Mouse (Mus musculus) c-Kit-positive CD71-positive TER-119-negative erythroid progenitor cells, embryonic 14.5 days (primary cell): ENCODE results near the gene Guca1b.

Experiments used
- DNase-seq: peaks from one replicate; pipeline ENCODE4 v3.0.0-alpha.2; 2013; ENCODE audit warnings: low read depth

Guca1b gene

DNA sequence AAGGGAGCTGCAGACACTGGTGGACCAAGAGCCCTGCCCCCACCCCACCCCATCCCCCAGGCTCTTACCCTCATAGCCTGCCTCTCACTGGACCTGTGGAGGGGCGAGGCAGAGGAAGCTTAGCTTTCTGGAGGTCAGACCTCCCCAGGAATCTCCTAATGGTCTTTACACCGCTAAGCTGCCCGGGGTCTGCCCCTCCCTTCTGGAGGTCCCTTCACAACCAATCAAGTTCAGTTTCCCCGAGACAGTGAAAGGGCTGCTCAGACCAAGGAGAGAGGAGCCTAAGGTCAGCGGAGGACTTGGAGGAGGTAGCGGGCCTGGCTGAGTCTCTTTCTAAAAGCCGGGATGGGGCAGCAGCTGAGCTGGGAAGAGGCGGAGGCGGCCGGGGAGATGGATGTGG lies at the start of gene Guca1b:
Gene Guca1b, plus strand, starts transcription at position 249 of the 400 bp plus-strand sequence.
- DNase-seq, result no peak

DNA sequence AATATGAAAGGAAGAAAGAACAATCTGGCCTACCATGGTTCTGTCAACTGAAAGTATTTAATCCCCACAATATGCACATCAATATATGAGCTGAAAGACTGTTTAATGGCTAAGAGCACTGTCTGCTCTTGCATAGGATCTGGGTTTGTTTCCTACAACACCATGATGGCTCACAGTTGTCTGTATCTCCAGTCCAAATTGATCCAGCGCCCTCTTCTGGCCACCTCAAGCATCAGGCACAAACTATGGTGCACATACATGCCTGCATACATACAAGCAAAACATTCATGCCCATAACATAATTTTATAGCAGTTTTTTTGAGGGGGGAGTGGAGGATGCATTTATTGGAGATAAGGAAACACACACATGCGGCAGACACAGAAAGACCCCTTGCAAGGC lies 42.1 kb upstream of the Guca1b start:
- no peak for DNase-seq

DNA sequence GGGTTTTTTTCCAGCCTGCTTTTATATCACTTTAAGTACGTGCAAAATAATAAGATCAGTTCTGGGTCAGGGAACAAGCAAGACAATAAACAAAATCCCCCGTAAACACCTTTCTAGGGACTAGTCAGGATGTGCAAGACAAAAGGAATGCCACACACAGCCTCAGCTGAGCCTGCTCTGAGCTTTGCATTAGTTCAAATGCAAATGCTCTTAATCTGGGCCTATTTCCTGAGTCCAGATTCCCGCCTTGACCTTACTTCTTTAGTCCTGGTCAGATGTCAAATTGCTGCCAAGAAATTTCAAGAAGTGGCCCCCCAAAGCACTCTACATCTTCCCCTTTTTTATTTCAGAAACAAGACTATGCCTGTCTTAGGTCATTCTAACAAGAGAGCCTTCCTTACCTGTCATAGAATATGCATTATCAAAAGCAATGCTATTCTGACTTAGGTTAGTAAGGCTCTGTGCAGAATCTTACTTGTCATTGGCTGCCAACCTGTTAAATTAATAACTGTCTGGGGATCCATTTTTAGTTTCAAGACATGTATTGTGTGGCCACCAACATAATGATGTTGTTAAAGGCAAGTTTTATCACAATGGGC lies 35.4 kb upstream of the Guca1b start:
- DNase-seq, result no peak

DNA sequence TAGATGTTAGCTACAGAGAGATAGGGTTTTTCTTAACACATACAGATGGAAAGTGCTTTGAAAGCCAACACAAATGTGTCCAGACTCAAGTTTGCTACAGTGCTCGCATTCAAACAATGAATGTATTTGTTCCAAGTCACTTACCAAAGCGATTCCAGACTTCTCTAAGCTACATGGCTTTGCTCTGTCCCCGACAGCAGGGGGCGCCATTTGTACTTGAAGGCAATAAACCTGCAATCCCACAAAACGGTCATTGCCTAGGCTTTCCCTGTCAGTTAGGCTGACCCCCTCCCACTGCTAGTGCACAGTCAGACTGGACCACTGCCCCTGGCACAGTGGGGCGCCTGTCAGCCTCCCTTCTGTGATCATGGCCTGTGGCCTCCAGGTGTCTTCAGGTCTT lies 25.2 kb upstream of the Guca1b start:
- DNase-seq, result peak; percentile 44

DNA sequence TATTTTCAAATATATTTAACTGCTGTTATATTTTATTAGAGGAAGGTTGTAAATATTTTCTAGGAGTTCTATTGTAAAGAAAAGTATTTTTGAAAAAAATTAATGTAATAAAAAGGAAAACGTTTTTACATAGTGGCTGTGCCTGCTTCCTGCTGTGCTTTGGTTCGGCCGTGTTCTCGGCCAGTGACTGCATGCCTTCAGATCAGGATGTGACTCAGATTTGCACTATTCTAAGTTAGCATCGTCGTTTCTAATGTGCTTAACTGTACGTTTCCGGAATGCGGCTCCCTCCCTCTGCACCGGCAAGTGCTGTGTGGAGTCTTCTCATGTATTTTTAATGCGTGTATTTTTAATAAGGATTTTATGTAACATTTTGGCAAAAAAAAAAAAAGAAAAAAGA lies 23.9 kb upstream of the Guca1b start:
- DNase-seq, result no peak

DNA sequence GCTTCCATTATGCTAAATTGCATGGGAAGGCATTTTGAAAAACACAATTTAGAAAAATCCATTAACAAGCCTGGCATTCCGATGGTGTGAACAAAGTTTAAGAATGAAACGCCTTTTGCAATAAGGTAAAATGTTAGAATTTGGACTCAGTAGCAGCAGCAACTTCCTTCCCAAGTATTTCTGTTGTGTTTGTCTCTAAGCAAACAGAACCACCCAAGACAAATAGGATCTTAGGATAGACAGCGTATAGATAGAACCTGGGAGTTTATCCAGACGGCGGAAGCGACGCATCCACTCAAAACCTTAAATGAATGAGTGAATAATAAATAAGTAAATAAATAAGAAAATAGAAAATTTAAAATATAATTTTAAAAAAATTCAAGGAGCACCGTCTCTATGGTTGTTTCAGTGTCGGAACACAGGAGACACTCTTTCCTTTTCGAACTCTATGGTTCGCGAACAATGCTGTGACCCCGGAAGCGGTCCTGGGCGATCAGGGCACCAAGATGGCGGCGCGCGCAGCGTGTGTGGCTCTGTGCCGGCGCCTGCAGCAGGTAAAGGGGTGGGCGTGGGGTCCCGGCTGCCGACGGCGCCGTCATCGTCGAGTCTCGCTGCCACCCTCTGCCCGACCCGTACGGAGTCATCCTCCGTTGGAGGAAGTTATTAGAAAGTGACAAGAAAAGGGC lies 16.6 kb upstream of the Guca1b start, which contains the start of gene Mrps10:
Gene Mrps10, plus strand, starts transcription at position 487 of the 686 bp plus-strand sequence.
- DNase-seq, result peak; percentile 86

DNA sequence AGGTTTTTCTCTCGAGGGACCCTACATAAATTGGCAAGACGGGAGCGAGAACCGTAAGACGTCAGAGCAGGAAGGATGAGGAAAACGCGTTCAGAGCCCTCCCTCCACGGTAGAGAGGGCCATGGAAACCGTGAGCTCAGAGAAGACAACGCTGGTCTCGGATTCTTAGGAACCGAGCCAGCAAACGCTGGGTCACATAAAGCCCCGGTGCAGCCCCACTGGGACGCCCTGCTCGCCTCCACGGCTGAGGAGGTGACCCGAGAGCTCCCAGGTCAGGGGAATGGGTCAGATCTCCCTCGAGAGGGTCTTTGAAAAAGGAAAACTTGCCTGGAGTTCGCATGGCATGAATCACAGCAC lies 16.1 kb upstream of the Guca1b start:
- no peak for DNase-seq

DNA sequence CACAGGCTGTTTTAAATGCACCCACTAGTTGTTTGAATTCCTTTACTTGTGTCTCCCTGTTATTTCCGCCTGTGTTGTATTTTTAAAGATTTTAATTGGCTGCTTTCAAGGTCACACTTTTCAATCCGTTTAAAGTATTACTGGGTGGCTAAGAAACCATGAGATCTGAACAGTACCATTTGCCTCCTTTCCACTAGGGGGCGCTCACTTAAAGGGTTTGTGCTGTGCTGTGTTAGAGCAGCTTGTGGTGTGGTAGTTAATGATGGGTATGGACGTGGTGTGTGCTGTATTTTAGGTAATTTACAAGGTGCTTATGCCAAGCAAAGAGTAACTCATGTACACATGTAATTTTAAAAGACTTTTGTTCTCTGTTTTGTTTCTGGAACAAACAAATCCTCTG lies 13.7 kb upstream of the Guca1b start:
- DNase-seq, result peak; percentile 63

DNA sequence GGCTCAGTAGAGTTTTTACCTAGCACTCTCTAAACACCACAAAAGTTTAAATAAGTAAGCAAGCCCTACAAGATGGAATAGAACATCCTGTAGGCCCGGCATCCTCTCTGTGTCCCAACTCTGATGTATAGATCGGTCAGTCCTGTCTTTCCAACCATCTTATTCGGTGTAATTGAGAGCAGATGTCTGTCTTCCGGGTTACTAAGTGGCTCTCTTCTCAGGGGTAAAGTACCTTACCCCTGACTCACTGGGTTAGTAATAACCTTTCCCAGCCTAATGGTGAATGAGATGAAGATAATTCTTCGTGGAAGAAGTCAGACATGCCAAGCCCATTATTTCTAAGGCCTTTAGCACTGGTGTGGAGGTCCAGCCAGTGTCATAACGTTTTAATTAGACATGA lies 11.2 kb upstream of the Guca1b start:
- DNase-seq, result no peak

DNA sequence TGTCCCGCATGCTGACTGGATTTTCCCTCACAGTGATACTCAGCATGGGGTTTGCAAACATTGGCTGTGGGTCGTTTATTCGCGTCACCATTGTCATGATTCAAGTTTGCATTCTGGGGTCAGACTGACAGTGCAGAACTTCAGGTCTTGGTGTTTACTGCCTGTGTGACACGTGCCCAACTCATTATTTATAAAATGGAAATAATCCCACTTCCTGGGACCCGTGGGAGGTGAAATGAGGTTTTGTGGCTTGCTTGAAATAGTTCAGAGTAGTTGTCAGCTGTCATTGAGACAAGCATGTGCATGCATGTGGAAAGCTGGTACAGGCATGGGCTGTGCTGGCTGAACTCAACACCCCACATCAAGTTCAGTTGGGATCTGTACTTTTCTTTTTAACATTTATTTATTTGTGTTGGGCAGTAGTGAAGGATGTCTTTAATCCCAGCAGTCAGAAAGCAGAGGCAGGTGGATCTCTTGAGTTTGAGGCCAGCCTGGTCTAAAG lies 8.4 kb upstream of the Guca1b start:
- DNase-seq, result no peak

DNA sequence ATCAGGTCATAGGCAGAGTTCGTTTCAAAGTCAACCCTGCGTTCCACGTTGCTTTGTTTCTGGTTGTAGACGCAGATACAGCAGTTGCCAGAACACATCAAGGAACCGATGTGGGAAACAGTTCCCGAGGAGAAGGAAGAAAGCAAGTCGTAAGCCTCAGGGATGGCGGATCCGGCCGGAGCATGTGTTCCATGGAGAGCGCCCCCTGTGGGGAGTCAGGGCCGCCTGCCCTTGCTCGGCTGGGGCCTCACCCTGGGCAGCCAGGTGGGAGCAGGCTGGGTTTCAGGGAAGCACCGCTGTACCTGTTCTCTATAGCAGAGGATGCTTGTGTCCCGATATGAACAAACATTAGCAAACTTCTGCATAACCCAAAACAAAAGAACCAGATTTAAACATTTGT lies 7.1 kb upstream of the Guca1b start:
- no peak for DNase-seq

DNA sequence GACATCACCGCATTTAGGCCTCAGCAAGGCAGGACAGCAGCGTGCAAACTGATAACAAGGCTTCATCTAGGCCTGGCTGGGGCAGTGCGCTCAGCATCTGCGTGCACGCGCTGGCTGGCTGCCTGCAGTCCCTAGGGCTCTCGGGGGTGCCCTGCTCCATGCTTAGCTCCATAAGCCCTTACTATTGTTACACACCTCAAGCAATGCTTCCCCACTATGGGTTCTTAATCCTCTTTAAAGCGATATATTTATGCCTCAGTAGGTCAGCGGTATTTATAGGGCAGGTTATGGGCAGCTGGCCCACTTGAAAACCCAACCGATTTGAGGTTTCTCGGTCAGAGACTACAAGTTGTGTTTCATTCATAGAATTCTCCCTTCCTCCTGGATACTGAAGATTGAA lies 3.3 kb upstream of the Guca1b start:
- DNase-seq, result no peak

DNA sequence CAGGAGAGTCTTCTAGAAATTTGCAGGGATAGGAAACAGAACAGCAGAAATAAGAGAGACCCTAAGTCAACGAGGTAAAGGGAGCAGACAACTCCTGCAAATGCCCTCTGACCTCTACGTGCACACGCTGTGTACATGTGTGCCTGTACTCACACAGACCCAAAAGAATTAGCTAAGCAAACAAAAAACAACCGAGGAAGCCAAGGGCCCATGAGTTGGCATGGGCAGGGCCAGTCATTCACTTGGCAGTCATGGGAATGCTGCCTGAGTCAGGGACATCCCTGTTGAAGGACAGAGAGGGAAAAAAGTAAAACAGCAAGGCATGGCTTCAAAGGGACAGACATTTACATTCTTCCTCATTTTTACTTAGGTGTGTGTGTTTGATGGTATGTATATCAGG lies 1.9 kb upstream of the Guca1b start:
- DNase-seq, result no peak

DNA sequence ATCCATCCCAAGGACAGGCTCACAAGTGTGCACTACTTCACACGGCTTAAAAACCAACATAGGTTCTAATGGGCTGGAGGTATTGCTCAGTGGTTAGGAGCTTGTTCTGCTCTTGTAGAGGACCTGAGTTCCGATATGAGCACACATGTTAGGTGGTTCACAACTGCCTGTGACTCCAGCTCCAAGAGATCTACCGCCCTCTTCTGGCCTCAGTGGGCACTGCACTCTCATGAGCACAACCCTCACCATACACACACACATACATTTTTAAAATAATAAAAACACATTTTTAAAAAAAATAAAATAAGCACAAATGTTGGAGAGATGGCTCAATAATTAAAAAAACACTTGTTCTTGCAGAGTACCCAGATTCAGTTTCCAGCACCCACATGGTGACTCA lies 1.1 kb upstream of the Guca1b start:
- DNase-seq, result no peak

DNA sequence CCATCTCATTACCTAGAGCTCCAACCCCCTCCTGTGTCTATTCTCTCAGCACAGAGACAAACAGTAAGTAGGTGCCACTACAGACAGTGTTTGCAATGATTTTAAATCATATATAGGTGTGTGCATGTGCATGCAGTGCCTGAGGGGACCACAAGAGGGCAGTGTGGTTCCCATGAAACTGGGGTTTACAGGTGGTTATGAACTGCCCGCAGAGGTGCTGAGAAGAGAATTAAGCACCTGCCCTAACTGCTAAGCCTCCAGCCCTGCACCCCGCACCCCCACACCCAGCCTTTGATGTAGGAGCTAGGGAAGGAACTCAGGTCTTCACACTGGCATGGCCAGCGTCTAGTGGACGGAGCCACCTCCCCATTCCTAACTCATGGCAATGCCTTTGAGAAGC lies 1.5 kb downstream of the Guca1b start:
- peak; percentile 27 for DNase-seq

DNA sequence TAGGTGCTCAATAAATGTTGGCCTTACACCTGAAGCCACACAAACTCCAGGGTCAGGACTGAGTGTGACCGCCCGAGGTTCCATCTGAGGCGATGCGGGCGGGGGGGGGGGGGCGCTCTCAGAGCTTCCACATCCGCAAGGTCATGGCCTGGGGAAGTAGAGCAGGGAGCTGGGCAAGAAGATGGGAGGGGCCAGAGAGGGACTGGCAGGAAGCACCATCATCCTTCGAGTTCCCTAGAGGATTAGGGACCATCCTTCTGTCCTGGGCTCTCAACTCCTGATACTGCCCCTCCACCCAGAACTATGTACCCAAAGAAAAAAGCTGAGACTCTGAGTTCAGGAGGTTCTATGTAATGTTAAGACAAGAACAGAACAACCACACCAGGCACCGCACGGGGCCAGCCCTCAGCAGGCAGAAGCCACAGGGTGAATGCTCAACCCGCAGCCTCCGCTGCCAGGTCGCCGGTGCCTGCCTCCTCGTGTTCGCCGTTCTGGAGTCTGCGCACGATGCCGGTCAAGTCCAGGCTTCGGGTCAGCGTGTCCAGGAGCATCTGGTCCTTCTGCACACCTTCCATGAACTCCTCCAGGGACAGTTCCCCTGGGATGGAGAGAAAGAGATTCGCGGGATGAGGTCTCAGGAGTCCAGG lies 9.2 kb downstream of the Guca1b start:
- DNase-seq, result no peak

DNA sequence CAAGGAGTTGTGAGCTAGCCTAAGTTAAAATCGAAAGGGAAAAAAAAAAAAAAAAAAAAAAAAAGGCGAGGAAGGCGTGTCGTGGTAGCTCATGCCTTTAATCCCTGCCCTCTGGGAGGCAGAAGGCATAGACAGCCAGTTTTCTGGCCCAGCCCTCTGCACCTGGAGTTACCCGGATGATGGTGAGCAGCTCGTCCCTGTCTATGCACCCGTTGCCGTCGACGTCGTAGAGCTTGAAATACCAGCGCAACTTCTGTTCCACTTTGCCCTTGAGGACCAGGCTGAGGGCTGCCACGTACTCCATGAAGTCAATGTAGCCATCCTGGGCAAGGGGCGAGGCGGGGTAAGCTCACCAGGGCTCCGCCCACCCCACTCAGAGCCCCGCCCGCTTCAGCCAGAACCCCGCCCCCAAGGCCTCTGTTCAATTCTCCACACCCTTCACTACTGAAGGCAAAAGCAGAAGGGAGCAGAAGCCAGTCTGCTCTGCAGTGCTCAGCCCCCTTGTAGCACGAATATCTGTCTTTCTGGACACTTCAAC lies 10.3 kb downstream of the Guca1b start:
- DNase-seq, result peak; percentile 50

DNA sequence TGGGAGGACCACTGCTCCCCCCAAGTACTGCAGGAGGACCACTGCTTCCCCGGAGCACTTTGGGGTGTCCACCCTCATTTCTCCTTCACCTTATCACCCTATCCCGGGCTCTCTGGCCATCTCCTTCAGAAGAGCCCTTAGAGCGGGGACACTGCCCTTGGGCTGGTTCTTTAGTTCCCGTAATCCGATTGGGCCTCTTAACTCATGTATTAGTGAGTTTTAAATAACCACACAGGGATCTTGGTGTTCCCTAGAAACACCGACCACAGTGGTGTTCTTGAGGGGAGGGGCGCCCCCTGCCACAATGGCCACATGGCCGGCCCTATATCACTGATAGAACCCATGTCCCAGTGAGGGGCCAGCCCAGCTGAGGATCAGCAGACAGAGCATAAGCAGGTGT lies 13.9 kb downstream of the Guca1b start:
- DNase-seq, result no peak

DNA sequence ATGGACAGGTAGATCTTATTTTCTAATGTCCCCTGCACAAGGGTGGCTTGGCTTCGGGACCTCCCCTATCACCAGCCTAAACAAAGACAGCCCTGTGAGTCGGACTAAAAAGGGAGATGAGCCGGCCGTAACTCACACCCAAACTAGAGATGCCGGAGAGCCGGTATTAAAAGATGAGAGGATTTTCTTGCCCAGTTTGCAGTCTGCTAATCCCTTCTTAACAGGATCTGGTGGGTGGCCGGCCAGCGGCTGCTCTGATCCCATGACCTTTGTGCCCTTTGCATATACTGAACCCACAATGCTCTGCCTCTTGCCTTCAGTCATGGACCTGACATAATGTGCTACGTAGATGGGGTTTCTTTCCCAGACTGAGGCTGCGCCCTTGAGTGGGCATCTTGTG lies 15.3 kb downstream of the Guca1b start, which contains the start of gene Guca1a:
Gene Guca1a, minus strand, starts transcription at position 134 of the 400 bp plus-strand sequence.
- no peak for DNase-seq

DNA sequence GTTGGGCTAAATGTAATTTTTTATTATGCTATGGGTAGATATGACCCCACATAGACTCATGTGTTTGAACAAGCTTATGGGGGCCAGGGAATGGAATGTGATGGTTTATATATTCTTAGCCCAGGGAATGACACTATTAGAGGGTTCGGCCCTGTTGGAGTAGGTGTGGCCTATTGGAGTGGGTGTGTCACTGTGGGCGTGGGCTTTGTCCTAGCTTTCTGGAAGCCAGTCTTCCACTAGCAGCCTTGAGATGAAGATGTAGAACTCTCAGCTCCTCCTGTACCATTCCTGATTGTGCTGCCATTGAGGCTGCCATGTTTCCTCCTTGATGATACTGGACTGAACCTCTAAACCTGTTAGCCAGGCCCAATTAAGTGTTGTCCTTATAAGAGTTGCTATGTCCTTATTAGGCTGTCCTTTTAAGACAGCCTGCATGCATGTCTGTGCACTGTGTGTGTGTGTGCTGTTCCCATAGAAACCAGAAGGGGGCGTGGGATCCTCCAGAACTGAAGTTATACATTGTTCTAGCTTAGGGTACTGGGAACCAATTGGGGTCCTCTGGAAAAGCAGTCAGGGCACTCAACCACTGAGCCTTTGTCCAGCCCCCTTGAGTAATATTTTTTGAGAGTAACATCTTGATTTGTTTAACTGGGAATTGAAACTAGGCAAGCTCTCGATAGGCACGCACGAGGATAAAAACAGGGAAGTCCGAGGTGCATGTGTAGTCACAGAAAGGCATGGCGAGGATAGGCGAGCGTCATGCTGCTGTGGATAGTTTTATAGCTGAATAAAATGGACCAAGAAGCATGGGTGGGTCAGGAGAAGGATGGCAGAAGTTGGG lies 22.7 kb downstream of the Guca1b start:
- DNase-seq, result no peak

DNA sequence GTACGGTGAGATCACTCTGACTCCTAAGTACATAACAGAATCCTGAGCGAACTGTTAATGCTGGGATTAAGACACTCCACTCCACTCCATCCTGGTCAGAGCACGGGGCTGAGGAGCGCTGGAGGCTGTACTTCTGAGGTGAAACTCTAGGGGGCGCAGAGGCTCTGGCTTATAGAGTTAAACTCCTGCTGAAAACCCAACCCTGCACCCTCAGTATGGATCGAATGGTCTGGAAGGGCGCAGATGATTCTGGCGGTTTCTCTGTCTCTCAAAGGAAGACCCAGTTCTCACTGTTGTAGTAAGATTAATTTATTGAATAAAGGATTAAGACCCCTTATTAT lies 23.3 kb downstream of the Guca1b start:
- DNase-seq, result no peak
